Mouse (Mus musculus): ENCODE measurements at regions not wholly inside any gene's neighbourhood (a gene's known extent, or its start where the extent isn't known, plus 50 kb on each side); places are given as distances from the start of the nearest gene placed in this dataset.
A peak's percentile ranks its signal among the peaks of the same experiment; 100 is the strongest.

- no peak for DNase-seq
These were observed 88.8 kb upstream of the Tlk1 start for GRCm38 (mm10) chr2:70914372-70914771.

GRCm38 (mm10) chr2:70909401-70909800 is 83.9 kb upstream of the Tlk1 start:
- no peak for DNase-seq

DNA sequence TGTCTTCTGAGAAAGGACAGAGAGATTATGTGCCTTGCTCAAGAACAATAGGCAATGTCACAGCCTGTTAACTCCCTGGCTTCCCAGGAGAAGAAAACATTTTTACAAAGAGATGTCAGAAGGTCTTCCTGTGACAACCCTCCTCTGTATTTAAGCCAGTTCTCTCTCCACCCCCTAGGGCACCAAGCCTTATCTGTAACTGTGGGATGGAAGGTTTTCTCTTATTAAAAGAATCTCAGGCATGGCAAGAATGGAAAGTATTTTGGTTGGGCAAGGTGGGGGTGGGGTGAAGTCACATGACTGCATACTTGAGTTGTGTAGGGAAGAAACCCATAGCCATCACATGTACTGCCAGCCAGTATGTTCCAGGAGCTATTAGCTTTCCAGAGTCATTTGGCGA is 83.1 kb upstream of the Tlk1 start:
- DNase-seq: no peak

GRCm38 (mm10) chr2:70906216-70906615 is 80.7 kb upstream of the Tlk1 start:
- DNase-seq: no peak

DNA sequence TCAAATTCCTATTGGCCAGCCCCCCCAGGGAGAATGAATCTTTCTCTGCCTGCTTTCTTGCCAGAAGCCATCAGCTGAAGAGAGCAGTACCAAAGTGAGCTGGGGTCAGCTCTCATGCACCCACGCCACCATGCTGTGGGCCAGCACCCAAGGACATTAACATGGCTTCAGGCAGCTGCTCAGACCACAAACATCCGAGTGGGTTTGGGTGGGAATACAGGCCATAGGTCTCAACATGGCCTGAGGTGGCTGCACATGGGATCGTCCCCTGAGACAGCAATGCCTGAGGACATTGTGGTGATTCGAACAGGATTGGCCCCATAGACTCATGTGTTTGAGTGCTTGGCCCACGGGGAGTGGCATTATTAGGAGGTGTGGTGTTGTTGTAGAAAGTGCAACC is 78.9 kb upstream of the Tlk1 start:
- no peak for DNase-seq

DNA sequence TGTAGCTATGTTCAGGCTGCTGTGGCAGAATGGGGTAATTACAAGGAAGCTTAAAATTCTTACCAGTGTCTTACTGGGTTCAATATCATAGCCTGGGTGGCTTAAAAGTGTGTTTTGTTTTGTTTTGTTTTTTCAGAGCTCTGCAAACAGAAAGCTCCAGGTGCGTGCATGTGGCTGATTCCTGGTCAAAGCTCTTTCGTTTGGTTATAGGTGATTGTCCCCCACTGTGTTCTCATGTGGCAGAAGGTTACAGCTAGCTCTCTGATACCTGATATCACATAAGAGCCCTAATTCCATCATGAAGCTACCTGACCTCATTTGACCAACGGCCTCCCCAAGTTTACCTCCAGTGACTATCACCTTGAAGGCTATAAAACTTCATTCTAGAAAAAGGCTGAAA is 76.7 kb upstream of the Tlk1 start:
- no peak for DNase-seq

GRCm38 (mm10) chr2:70901479-70901878 is 76.0 kb upstream of the Tlk1 start:
- DNase-seq: no peak

DNA sequence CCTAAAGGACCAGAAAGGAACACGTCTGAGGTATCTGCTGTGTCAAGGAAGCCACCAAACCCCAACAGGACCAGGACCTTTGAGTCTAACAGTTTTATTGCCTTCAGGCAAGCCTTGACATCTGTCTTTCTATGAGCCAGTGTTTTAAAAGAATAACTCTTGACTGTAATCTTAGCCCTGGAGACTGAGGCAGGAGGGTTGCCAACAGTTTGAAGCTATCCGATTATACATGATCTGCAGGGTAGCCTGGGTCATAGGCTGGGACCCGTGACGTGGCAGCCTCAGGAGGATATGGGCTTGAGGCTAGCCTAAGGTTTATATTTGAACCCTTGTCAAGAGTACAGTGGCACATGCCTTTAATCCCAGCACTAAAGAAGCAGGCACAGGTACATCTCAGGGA is 73.5 kb upstream of the Tlk1 start:
- DNase-seq: no peak

GRCm38 (mm10) chr2:70898396-70898795 is 72.9 kb upstream of the Tlk1 start:
- DNase-seq: no peak

DNA sequence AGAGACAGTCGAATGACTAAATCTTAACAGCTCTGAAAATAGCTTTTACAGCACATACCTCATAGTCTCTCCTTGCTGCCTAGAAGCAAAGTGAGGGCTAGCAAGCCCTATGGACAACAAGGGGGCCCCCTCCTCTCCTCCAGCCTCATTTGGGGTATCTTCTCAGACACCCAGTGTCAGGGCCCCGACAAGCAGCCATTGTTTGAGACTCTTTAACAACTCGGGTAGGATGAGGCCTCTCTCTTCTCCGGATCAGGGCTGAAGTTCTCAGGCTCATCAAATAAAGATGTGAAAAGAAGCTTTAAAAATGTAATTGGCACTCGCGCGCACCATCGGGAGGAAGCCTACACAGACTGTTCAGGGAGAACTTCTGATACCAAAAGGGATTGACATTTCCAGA is 71.8 kb upstream of the Tlk1 start:
- DNase-seq: no peak

GRCm38 (mm10) chr2:70889522-70890100 is 64.1 kb upstream of the Tlk1 start:
- no peak for DNase-seq

DNA sequence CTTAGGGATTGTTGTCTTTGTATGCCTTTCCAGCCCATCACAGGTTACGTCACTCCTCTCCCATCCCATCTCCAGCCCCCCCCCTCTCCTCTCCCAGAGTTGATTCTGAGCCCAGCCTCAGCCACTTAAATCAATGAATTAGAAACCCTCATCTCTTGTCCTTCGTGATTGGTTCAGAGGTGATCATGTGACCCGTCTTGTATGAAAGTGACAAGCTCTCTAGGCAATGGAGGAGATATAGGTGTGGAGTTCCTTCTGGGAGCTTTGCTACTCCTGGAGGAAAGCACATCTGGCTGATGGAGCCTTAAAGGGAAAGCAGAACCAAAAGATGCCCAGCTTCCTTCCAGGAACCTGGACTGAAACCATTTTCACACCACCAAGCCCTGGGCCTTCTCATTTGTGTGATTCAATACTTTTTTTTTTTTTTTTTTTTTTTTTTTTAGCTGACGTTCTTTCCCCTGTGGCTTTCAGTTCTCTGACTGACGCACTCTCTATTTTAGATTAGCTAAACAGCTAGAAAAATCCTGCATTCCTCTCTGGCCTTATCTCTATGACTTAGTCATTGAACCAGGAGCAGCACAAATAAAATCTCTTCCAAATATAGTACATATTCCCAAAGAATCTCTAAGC is 63.4 kb upstream of the Tlk1 start:
- DNase-seq: no peak

GRCm38 (mm10) chr2:70886831-70887230 is 61.3 kb upstream of the Tlk1 start:
- DNase-seq: no peak

- no peak for DNase-seq
These were observed 60.1 kb upstream of the Tlk1 start for GRCm38 (mm10) chr2:70885674-70886073.

DNA sequence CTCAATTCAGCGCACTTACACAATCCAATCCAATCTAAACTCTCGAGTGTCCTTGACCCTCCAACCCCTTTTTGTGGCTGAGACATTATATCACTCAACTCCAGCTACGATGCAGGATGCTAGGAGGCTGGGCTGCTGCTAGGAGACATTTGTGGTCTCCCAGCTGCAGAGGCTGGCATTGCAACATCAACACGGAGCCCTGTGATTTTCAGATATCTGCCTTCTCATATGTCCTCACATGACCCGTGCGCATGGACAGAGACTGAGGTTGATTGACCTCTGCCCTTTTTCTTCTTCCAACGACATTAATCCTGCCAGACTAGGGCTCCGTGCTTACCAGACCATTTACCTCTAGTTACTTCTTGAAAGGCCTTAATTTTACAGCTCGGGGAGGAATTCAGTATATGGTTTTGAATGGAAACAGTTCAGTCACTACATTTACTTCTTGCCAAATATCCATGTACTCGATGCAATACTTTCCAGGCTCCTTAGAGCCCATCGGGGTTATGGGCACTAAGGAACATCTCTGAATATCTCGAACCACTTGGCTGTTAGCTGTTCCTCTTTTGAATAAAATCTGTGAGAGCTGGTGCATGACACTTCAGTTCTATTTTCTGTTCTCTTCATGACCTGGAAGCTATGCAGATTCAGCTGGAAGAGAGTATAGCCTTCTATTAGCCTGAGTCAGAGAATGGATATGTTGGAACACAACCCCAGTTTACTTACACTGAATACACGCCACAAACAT is 52.0 kb upstream of the Tlk1 start:
- peak; percentile 69 for DNase-seq

DNA sequence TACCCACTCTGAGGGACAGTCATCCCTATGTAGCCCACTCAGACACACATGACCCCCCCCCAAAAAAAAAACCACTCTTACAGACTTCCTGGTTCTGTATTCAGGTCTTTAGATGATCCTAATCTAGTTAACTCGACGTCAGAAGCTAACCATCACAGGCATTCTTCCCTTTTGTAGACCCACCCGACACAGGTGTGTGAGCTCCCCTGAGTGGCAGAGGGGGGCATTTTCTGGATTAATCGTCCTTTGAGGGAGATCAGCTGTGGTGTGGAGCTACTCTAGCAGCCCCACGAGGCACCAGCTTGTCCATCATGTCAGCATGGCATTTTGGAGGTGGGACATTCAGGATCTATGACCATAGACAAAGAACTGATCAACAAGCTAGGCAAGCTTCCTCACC is 50.7 kb upstream of the Tlk1 start:
- DNase-seq: no peak
